Mouse (Mus musculus): ENCODE measurements around the gene Tspan17. TPM values are rescaled to one million over a fixed set of nuclear protein-coding genes. Genes with fewer than 3 reads are reported as not detected.

Tspan17 gene
- total RNA-seq, 2 experiments from 2014 or later: 33.0 to 38.4 TPM

Other genes with a start within 250 kb of the Tspan17 start
- 10 to 100 TPM; 78.0 to 89.7 TPM for gene 4833439L19Rik, start 223.9 kb upstream of the Tspan17 start, total RNA-seq (2021)
- 10 to 100 TPM; 43.9 to 44.2 TPM for gene Arl10, start 214.4 kb upstream of the Tspan17 start, total RNA-seq (2021)
- gene Nop16, start 199.3 kb upstream of the Tspan17 start, total RNA-seq (2021): 10 to 100 TPM; 40.0 to 41.7 TPM
- gene Higd2a, start 199.2 kb upstream of the Tspan17 start, total RNA-seq (2021): 100 to 1,000 TPM; 193 to 204 TPM
- 10 to 100 TPM; 69.3 to 72.2 TPM for gene Cltb, start 178.0 kb upstream of the Tspan17 start, total RNA-seq (2021)
- 10 to 100 TPM; 74.5 to 81.4 TPM for gene Faf2, start 167.6 kb upstream of the Tspan17 start, total RNA-seq (2021)
- gene Rnf44, start 95.5 kb upstream of the Tspan17 start, total RNA-seq (2021): 100 to 1,000 TPM; 134 to 137 TPM
- gene Cdhr2, start 87.9 kb upstream of the Tspan17 start, total RNA-seq (2021): 1 to 10 TPM; 2.1 to 5.8 TPM
- gene Gprin1, start 39.5 kb upstream of the Tspan17 start, total RNA-seq (2021): 10 to 100 TPM; 10.4 to 10.5 TPM
- gene Sncb, start 22.8 kb upstream of the Tspan17 start, total RNA-seq (2021): 1 to 10 TPM; 3.9 to 4.7 TPM
- not detected for gene Eif4e1b, start 5.4 kb upstream of the Tspan17 start, total RNA-seq (2021)
- 10 to 100 TPM; 12.0 to 13.8 TPM for gene Unc5a, start 160.0 kb downstream of the Tspan17 start, total RNA-seq (2021)
- 1 to 10 TPM; 1.5 to 2.6 TPM for gene Hk3, start 232.0 kb downstream of the Tspan17 start, total RNA-seq (2021)

Data from adrenal gland, postnatal 4 days (tissue).